Mouse (Mus musculus) cerebellum, adult 2 months (tissue): Measurements from ENCODE around the gene Bckdhb. TPM values are rescaled to one million over a fixed set of nuclear protein-coding genes. Genes with fewer than 3 reads are reported as not detected.

Source experiments
- DNase-seq, 2 experiments: peaks; one replicate each; pipeline ENCODE4 v3.0.0; 2021
- H3K27ac ChIP-seq: fragments of 200-500 bp; 2 replicates; pipeline ENCODE4 v1.5.1; 2012; ENCODE audit warnings: low read length, control low read depth, inconsistent platforms; ENCODE audit not compliant: insufficient read depth
- H3K27me3 ChIP-seq: fragments of 200-500 bp; 2 replicates; pipeline ENCODE4 v1.6.1; 2012; ENCODE audit warnings: inconsistent platforms, mild to moderate bottlenecking, low read length, moderate library complexity; ENCODE audit not compliant: control insufficient read depth, insufficient read depth
- H3K4me1 ChIP-seq: fragments of 200-500 bp; 2 replicates; pipeline ENCODE4 v1.6.1; 2011; ENCODE audit warnings: low read length; ENCODE audit not compliant: control insufficient read depth, insufficient read depth
- H3K4me3 ChIP-seq: fragments of 200-500 bp; replicated peaks from 2 replicates; pipeline ENCODE3; 2011; ENCODE audit warnings: mild to moderate bottlenecking, low read depth, low read length, control low read depth; ENCODE audit not compliant: insufficient read depth
- CTCF ChIP-seq: fragments of 200-500 bp; IDR thresholded peaks from 2 replicates; pipeline ENCODE4 v1.5.1; 2011; ENCODE audit warnings: low read depth, mild to moderate bottlenecking, control low read depth, low read length, moderate library complexity, borderline replicate concordance; ENCODE audit not compliant: insufficient read depth
- POLR2A ChIP-seq: fragments of 200-500 bp; IDR thresholded peaks from 2 replicates; pipeline ENCODE4 v1.6.1; 2011; ENCODE audit warnings: low read length, control low read depth, borderline replicate concordance; ENCODE audit not compliant: insufficient read depth
- WGBS: fragments of 180-500 bp; shearing (Covaris S2); methylation state at CpG from one replicate; pipeline ENCODE4 v1.1.7; 2018; 5-methylcytosine and 5-hydroxymethylcytosine counted together
- polyA plus RNA-seq: library from polyadenylated mRNA; depleted of rRNA; stranded (reverse); fragments of >200 nt; gene quantifications from 2 replicates; pipeline ENCODE4 v1.2.3, GENCODE M21; 2012

The Bckdhb gene
- polyA plus RNA-seq, 1 experiment = 60.3 TPM

- H3K27ac ChIP-seq = no peak overlapping the region
- WGBS = 90% methylated on average over 2 of the region's 2 CpGs
- H3K4me3 ChIP-seq = no peak overlapping the region
- H3K4me1 ChIP-seq = peaks cover 2% of the 10 kb centered on the region; the same call in 1 of the 2 replicates
- TF ChIP-seq POLR2A (no peak), CTCF (no peak)
- H3K27me3 ChIP-seq = no peaks in the 10 kb centered on the region
- no peak for DNase-seq
Measured at GRCm38 (mm10) chr9:84028120-84028519, 103.2 kb downstream of the Bckdhb start.

DNA sequence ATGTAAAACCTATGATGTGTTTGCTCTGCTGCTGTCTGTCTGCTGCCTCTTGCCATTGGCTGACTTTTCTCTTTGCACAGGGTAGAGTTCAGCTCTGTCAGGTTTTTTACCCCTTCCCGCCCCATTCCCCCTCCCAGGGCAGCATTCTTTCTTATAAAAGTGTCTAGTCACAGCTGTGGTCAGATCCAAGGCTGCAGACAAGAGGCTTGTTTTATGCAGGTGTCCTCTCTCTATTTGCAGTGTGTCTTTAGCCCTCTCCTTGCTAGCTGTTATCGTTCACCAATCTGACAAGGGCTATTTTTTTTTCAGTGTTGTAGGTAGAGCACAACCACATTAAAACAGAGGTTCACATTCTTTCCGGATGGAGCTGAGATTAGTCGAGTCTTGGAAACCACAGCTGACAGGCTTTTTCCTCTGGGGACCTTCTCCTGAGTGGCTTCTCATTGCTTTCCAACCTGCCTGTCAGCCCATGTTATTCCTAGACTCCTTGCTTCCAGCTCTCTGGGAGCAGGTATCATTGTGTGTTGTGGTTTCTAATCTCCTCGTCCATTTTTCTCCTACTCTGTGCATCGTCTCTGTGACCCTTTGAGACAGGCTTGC lies 105.8 kb downstream of the Bckdhb start:
- H3K27ac ChIP-seq = no peak overlapping the region
- DNase-seq = no peak
- no peak overlapping the region for H3K4me3 ChIP-seq
- no peak for TF ChIP-seq CTCF
- no peak for TF ChIP-seq POLR2A
- H3K27me3 ChIP-seq = no peaks in the 10 kb centered on the region
- H3K4me1 ChIP-seq = peaks cover 2% of the 10 kb centered on the region; the same call in 1 of the 2 replicates
- 61% methylated on average over 6 of the region's 6 CpGs for WGBS

DNA sequence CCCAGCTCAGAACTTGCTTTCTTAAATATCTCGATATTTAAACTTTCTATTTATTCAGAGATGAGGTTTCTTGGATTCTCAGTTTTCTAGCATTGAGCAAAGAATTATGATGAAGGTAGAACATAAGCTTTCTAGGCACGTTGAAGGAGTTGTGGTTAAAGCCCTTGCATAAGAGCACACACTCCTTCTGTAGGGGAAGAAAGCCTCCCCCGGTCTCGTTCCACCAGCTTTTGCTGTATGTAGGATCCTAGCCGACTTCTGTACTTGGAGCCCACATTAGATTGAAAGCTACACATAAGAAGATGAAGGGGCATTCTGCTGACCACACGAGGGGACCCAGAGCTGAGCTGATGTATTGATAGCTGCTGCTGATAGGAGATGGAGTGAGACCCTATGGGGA lies 106.5 kb downstream of the Bckdhb start:
- DNase-seq = no peak
- 93% methylated on average over 6 of the region's 6 CpGs for WGBS
- H3K27ac ChIP-seq = no peak overlapping the region
- peaks cover 2% of the 10 kb centered on the region; the same call in 1 of the 2 replicates for H3K4me1 ChIP-seq
- TF ChIP-seq POLR2A (no peak), CTCF (no peak)
- no peaks in the 10 kb centered on the region for H3K27me3 ChIP-seq
- no peak overlapping the region for H3K4me3 ChIP-seq

GRCm38 (mm10) chr9:84032669-84033341 lies 107.9 kb downstream of the Bckdhb start:
- Histone ChIP-seq H3K27ac (no peak overlapping the region), H3K4me3 (no peak overlapping the region), H3K27me3 (no peaks in the 10 kb centered on the region), H3K4me1 (peaks cover 2% of the 10 kb centered on the region; the same call in 1 of the 2 replicates)
- TF ChIP-seq CTCF (no peak), POLR2A (no peak)
- no peak for DNase-seq
- WGBS = 38% methylated on average over 19 of the region's 19 CpGs

GRCm38 (mm10) chr9:84036046-84036445 lies 111.1 kb downstream of the Bckdhb start:
- 92% methylated on average over 8 of the region's 8 CpGs for WGBS
- DNase-seq = no peak
- Histone ChIP-seq H3K4me1 (peaks cover 2% of the 10 kb centered on the region; the same call in 1 of the 2 replicates), H3K27me3 (no peaks in the 10 kb centered on the region), H3K4me3 (no peak overlapping the region), H3K27ac (no peak overlapping the region)
- TF ChIP-seq POLR2A = no peak
- no peak for TF ChIP-seq CTCF

DNA sequence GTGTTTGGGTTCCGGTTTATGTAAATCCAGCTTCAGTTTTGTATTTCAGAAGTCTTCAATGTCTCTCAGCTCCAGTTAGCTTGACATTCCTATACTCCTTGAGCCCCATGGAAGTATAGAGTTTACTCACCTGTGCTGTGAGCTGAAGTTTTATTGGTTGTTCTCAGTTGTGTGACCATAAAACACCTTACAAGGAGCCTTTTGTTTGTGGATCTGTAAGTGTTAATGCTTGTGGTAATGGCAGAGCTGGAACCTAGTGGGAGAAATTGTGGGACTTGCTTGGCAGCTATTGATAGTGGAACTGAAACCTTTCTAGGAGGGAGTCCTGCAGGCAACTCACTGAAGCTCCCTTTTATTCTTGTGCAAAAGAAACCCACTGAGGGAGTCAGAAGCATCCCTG lies 112.3 kb downstream of the Bckdhb start:
- no peaks in the 10 kb centered on the region for H3K27me3 ChIP-seq
- peaks cover 2% of the 10 kb centered on the region; the same call in 1 of the 2 replicates for H3K4me1 ChIP-seq
- no peak overlapping the region for H3K4me3 ChIP-seq
- 98% methylated on average over 1 of the region's 1 CpGs for WGBS
- TF ChIP-seq POLR2A (no peak), CTCF (no peak)
- H3K27ac ChIP-seq = no peak overlapping the region
- DNase-seq = no peak

GRCm38 (mm10) chr9:84038946-84039345 lies 114.0 kb downstream of the Bckdhb start:
- DNase-seq = no peak
- TF ChIP-seq POLR2A (no peak), CTCF (no peak)
- H3K4me1 ChIP-seq = no peaks in the 10 kb centered on the region
- 92% methylated on average over 4 of the region's 4 CpGs for WGBS
- no peak overlapping the region for H3K27ac ChIP-seq
- H3K27me3 ChIP-seq = no peaks in the 10 kb centered on the region
- no peak overlapping the region for H3K4me3 ChIP-seq

DNA sequence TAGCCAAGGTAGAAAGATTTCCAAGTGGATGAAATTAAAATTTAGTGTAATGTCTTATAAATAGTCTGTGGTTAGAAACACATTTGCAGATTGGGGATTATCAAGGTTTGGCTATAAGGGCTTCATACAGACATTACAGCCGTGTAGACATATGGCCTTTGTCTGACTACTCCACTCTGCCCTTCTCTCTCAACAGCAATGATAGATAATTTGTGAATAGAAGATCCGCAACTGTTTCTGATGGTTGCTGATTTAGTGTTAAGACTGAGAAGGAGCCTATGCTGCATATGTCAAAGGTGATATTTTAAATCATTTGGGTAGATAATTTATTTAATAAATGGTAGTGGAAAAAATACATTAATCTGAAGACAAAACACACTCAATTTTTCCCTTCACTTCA lies 115.4 kb downstream of the Bckdhb start:
- no peak for DNase-seq
- no peak overlapping the region for H3K4me3 ChIP-seq
- TF ChIP-seq CTCF (no peak), POLR2A (no peak)
- H3K27me3 ChIP-seq = no peaks in the 10 kb centered on the region
- no peaks in the 10 kb centered on the region for H3K4me1 ChIP-seq
- 90% methylated on average over 2 of the region's 2 CpGs for whole genome bisulfite sequencing
- no peak overlapping the region for H3K27ac ChIP-seq
